Comparison of ENCODE assay signal across 9 mouse cellular contexts in genomic region chr1:161214465-161214864, GRCm38 (mm10). TPM values are rescaled to one million over a fixed set of nuclear protein-coding genes. Genes with fewer than 3 reads are reported as not detected.
A peak's percentile ranks its signal among the peaks of the same experiment; 100 is the strongest.
DNase-seq lines count a peak whose midpoint lies in the region; ATAC-seq and TF ChIP-seq lines count a peak whose summit lies in the region.
"Had no signal": no experiment of that assay in that cellular context is flagged by ENCODE, and none has a peak within 500 bp of the region (broad histone marks: within the 10 kb centered on the region; RNA-seq: fewer than 3 reads in every experiment).

No protein-coding gene starts in this region.

- TF ChIP-seq CTCF in bone marrow, adult 2 months (IDR thresholded peaks at IDR 0.05; ENCODE audit: control insufficient read depth, insufficient read depth, low read length) = peak; percentile 80

- no peaks in the 10 kb centered on the region for H3K36me3 ChIP-seq in heart, embryonic 12.5 days
- H3K36me3 ChIP-seq in heart, embryonic 11.5 days (ENCODE audit: control insufficient read depth, insufficient read depth, low read length) = no peaks in the 10 kb centered on the region

- no peak overlapping the region for H3K27ac ChIP-seq in heart, embryonic 12.5 days (ENCODE audit: poor library complexity, severe bottlenecking)
- no peak overlapping the region for H3K27ac ChIP-seq in bone marrow, adult 2 months (ENCODE audit: control insufficient read depth, insufficient read depth, low read depth, low read length, poor library complexity)
- no peak overlapping the region for H3K27ac ChIP-seq in heart, embryonic 11.5 days (ENCODE audit: low read depth, low read length)

- no peak overlapping the region for H3K9ac ChIP-seq in heart, embryonic 12.5 days
- H3K9ac ChIP-seq in heart, embryonic 11.5 days (ENCODE audit: low read depth, low read length) = no peak overlapping the region

- H3K4me2 ChIP-seq in heart, embryonic 12.5 days = no peak overlapping the region
- no peak overlapping the region for H3K4me2 ChIP-seq in heart, embryonic 11.5 days

- no peak overlapping the region for H3K4me3 ChIP-seq in heart, embryonic 12.5 days
- H3K4me3 ChIP-seq in bone marrow, adult 2 months (replicated peaks; ENCODE audit: control insufficient read depth, low read depth, low read length) = no peak overlapping the region
- H3K4me3 ChIP-seq in heart, embryonic 11.5 days (ENCODE audit: low read depth, low read length) = no peak overlapping the region

- H3K27me3 ChIP-seq in heart, embryonic 12.5 days (replicated peaks) = no peaks in the 10 kb centered on the region
- H3K27me3 ChIP-seq in heart, embryonic 11.5 days (ENCODE audit: control insufficient read depth, insufficient read depth, low read length) = no peaks in the 10 kb centered on the region

- TF ChIP-seq POLR2A in bone marrow, adult 2 months (IDR thresholded peaks at IDR 0.05; ENCODE audit: borderline replicate concordance, control insufficient read depth, low read depth, low read length) = no peak

- 25% methylated on average over 4 of the region's 4 CpGs for WGBS in heart, embryonic 12.5 days
- 34% methylated on average over 4 of the region's 4 CpGs for WGBS in bone marrow, adult 2 months
- 23% methylated on average over 4 of the region's 4 CpGs for WGBS in heart, embryonic 11.5 days (ENCODE audit: insufficient replicate concordance)

- no peak for ATAC-seq in heart, embryonic 12.5 days (ENCODE audit: insufficient number of reproducible peaks, low FRiP score)
- ATAC-seq in heart, embryonic 11.5 days (replicated peaks; ENCODE audit: insufficient number of reproducible peaks, low FRiP score, low TSS enrichment) = no peak

- H3K4me1 ChIP-seq in heart, embryonic 12.5 days (replicated peaks) = peaks cover 11% of the 10 kb centered on the region
- H3K4me1 ChIP-seq in bone marrow, adult 2 months (ENCODE audit: control insufficient read depth, insufficient read depth, low read length) = no peaks in the 10 kb centered on the region
- no peaks in the 10 kb centered on the region for H3K4me1 ChIP-seq in heart, embryonic 11.5 days (ENCODE audit: control insufficient read depth, insufficient read depth, low read length)

- peak; percentile 58 for DNase-seq in heart, adult 11 months
- DNase-seq in CD4-positive, CD25-positive, alpha-beta regulatory T cell, adult 2 months (ENCODE audit: low read depth, low spot score) = peak; percentile 79
- DNase-seq in lung, postnatal 36 days = peak; percentile 45
- no peak for DNase-seq in ovary, postnatal 36 days (ENCODE audit: low spot score)
- no peak for DNase-seq in ovary, postnatal 14 days (ENCODE audit: low spot score)

- H3K9me3 ChIP-seq in heart, embryonic 12.5 days (replicated peaks) = no peaks in the 10 kb centered on the region
- no peaks in the 10 kb centered on the region for H3K9me3 ChIP-seq in heart, embryonic 11.5 days (replicated peaks; ENCODE audit: control insufficient read depth, low read length)

RNA-seq across cellular contexts. Expression of gene Prdx6, which starts 36.6 kb away (rescaled TPM):
- polyA plus RNA-seq in heart, embryonic 12.5 days (2016; fragmentation: Nextera tagmentation; extraction: Ambion mirVana) = 391 and 403 TPM in 2 replicates
- polyA plus RNA-seq in bone marrow, adult 2 months (2011; ENCODE audit: insufficient read depth, insufficient read length, low replicate concordance, missing spikeins) = 80.0 and 110 TPM in 2 replicates
- polyA plus RNA-seq in heart, embryonic 11.5 days (2014; fragmentation: Nextera tagmentation; extraction: Ambion mirVana) = 446 and 456 TPM in 2 replicates

RNA-seq across cellular contexts. Expression of gene Tex50, which starts 55.4 kb away (rescaled TPM):
- polyA plus RNA-seq in heart, embryonic 12.5 days (2016; fragmentation: Nextera tagmentation; extraction: Ambion mirVana) = 0.15 TPM in 1 of 2 replicates, not detected in the other
- 1.0 and 4.3 TPM in 2 replicates for polyA plus RNA-seq in bone marrow, adult 2 months (2011; ENCODE audit: insufficient read depth, insufficient read length, low replicate concordance, missing spikeins)
- polyA plus RNA-seq in heart, embryonic 11.5 days (2014; fragmentation: Nextera tagmentation; extraction: Ambion mirVana) = 0.17 TPM in 1 of 2 replicates, not detected in the other
- polyA plus RNA-seq: large intestine, adult 2 months had no signal

Comparison
In these comparisons a context has a peak if more than half of its experiments do, and no peak if none do; other contexts are left out.
1. DNase-seq: peak in heart, adult 11 months (single experiment), CD4-positive, CD25-positive, alpha-beta regulatory T cell, adult 2 months (single experiment) and lung, postnatal 36 days (single experiment); none in ovary, postnatal 36 days (single experiment) and ovary, postnatal 14 days (single experiment).